Mouse (Mus musculus) liver, embryonic 15.5 days (tissue): ENCODE results near the gene Mypn. TPM values are rescaled to one million over a fixed set of nuclear protein-coding genes. Genes with fewer than 3 reads are reported as not detected.

Source experiments
- ATAC-seq: fragments of 200-750 bp; cut with Nextera tagmentation; 2 replicates; pipeline ENCODE4 v1.8.0; 2017; ENCODE audit warnings: moderate number of reproducible peaks, mild to moderate bottlenecking, moderate library complexity; ENCODE audit not compliant: insufficient read depth
- H3K27ac ChIP-seq: fragments of 300-500 bp; sonication (generic); replicated peaks from 2 replicates; pipeline ENCODE4 v1.5.1; 2015; ENCODE audit warnings: mild to moderate bottlenecking, inconsistent platforms
- H3K27me3 ChIP-seq: fragments of 300-500 bp; sonication (generic); 2 replicates; pipeline ENCODE4 v1.6.1; 2015; ENCODE audit warnings: mild to moderate bottlenecking, inconsistent platforms
- H3K36me3 ChIP-seq: fragments of 300-500 bp; sonication (generic); replicated peaks from 2 replicates; pipeline ENCODE4 v1.6.1; 2015; ENCODE audit warnings: moderate library complexity, mild to moderate bottlenecking, inconsistent platforms
- H3K4me1 ChIP-seq: fragments of 300-500 bp; sonication (generic); replicated peaks from 2 replicates; pipeline ENCODE4 v1.6.1; 2015; ENCODE audit warnings: inconsistent platforms
- H3K4me2 ChIP-seq: fragments of 300-500 bp; sonication (generic); 2 replicates; pipeline ENCODE4 v1.6.1; 2015; ENCODE audit warnings: moderate library complexity, mild to moderate bottlenecking, inconsistent platforms
- H3K4me3 ChIP-seq: fragments of 300-500 bp; sonication (generic); replicated peaks from 2 replicates; pipeline ENCODE4 v1.5.1; 2015; ENCODE audit warnings: mild to moderate bottlenecking, inconsistent platforms
- H3K9ac ChIP-seq: fragments of 300-500 bp; sonication (generic); 2 replicates; pipeline ENCODE4 v1.6.1; 2015; ENCODE audit warnings: moderate library complexity, mild to moderate bottlenecking, inconsistent platforms
- H3K9me3 ChIP-seq: fragments of 300-500 bp; sonication (generic); replicated peaks from 2 replicates; pipeline ENCODE4 v1.6.1; 2016; ENCODE audit warnings: inconsistent platforms
- WGBS: fragments of 180-500 bp; shearing (Covaris S2); methylation state at CpG from one replicate; pipeline ENCODE4 v1.1.7; 2015; ENCODE audit warnings: mixed read lengths; ENCODE audit not compliant: insufficient replicate concordance; 5-methylcytosine and 5-hydroxymethylcytosine counted together
- polyA plus RNA-seq: library from polyadenylated mRNA; unstranded; fragments of >200 nt; fragmentation: Nextera tagmentation; extraction: Ambion mirVana; gene quantifications from 2 replicates; pipeline ENCODE4 v1.2.1, GENCODE M21; 2015

The Mypn gene
- polyA plus RNA-seq, 1 experiment from 2014 or later: 0.30 TPM

DNA sequence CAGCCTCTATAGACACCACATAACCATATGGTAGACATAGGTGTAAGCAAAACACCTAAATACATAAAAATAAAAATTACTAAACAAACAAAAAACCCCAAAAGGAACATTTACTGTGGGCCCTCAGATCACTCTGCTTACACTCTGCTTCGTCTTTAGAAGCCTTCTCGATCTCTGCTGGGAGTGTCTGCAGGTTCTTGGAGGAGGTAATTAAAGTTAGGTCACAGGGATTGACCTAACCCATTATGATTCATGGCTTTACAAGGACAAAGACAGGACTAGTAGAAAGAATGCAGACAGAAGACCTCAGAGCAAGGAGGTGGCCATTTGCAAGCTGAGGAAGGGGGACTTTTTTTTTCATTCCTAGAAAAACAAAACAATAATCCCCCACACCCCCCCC lies 33.5 kb upstream of the Mypn start:
- Histone ChIP-seq H3K9me3 (no peaks in the 10 kb centered on the region), H3K4me1 (peaks cover 4% of the 10 kb centered on the region), H3K4me2 (no peak overlapping the region), H3K9ac (no peak overlapping the region), H3K27ac (no peak overlapping the region), H3K27me3 (0 out of 2 replicates have a peak, but pooled peaks cover 6% of the 10 kb centered on the region), H3K36me3 (no peaks in the 10 kb centered on the region), H3K4me3 (no peak overlapping the region)
- ATAC-seq: no peak
- WGBS: 71% methylated on average over 2 of the region's 2 CpGs

- H3K27me3 ChIP-seq: 0 out of 2 replicates have a peak, but pooled peaks cover 9% of the 10 kb centered on the region
- no peak overlapping the region for H3K9ac ChIP-seq
- H3K4me1 ChIP-seq: 0 out of 2 replicates have a peak, but pooled peaks cover 4% of the 10 kb centered on the region
- H3K4me3 ChIP-seq: no peak overlapping the region
- H3K4me2 ChIP-seq: no peak overlapping the region
- 76% methylated on average over 6 of the region's 6 CpGs for WGBS
- no peak overlapping the region for H3K27ac ChIP-seq
- ATAC-seq: no peak
- no peaks in the 10 kb centered on the region for H3K9me3 ChIP-seq
- no peaks in the 10 kb centered on the region for H3K36me3 ChIP-seq
Measured at GRCm38 (mm10) chr10:63236663-63237062, 32.9 kb upstream of the Mypn start.

GRCm38 (mm10) chr10:63235889-63236288 lies 32.1 kb upstream of the Mypn start:
- Histone ChIP-seq H3K4me3 (no peak overlapping the region), H3K4me1 (0 out of 2 replicates have a peak, but pooled peaks cover 4% of the 10 kb centered on the region), H3K4me2 (no peak overlapping the region), H3K27me3 (0 out of 2 replicates have a peak, but pooled peaks cover 9% of the 10 kb centered on the region), H3K36me3 (no peaks in the 10 kb centered on the region), H3K9ac (no peak overlapping the region), H3K27ac (no peak overlapping the region), H3K9me3 (no peaks in the 10 kb centered on the region)
- no peak for ATAC-seq
- WGBS: 67% methylated on average over 8 of the region's 8 CpGs

DNA sequence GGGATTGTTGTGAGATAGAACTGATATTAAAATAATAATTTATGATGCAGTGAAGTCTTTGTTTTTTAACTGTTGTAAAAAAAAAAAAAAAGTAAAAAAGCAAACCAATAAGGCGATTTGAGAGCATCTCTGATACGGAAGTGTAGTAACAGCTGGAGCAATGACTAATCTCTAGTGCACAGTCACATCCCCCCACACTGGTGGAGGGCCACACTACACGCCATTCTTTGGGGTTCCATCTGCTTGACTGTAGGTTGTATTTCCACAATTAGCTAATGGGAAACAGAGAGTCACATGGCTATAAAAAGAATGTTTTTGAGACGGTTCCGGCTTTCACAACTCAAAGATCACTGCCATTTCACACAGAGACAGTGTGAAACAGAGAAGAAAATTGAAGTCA lies 30.4 kb upstream of the Mypn start:
- Histone ChIP-seq H3K27ac (no peak overlapping the region), H3K4me2 (no peak overlapping the region), H3K9ac (no peak overlapping the region), H3K9me3 (no peaks in the 10 kb centered on the region), H3K27me3 (0 out of 2 replicates have a peak, but pooled peaks cover 3% of the 10 kb centered on the region), H3K4me1 (0 out of 2 replicates have a peak, but pooled peaks cover 4% of the 10 kb centered on the region), H3K4me3 (no peak overlapping the region), H3K36me3 (no peaks in the 10 kb centered on the region)
- no peak for ATAC-seq
- WGBS: 71% methylated on average over 5 of the region's 5 CpGs

- H3K4me1 ChIP-seq: 0 out of 2 replicates have a peak, but pooled peaks cover 1% of the 10 kb centered on the region
- no peak overlapping the region for H3K27ac ChIP-seq
- no peak overlapping the region for H3K4me2 ChIP-seq
- no peak overlapping the region for H3K4me3 ChIP-seq
- WGBS: 34% methylated on average over 5 of the region's 5 CpGs
- 0 out of 2 replicates have a peak, but pooled peaks cover 3% of the 10 kb centered on the region for H3K27me3 ChIP-seq
- no peaks in the 10 kb centered on the region for H3K9me3 ChIP-seq
- ATAC-seq: no peak
- H3K36me3 ChIP-seq: no peaks in the 10 kb centered on the region
- no peak overlapping the region for H3K9ac ChIP-seq
Measured at GRCm38 (mm10) chr10:63231630-63232029, 27.9 kb upstream of the Mypn start.

DNA sequence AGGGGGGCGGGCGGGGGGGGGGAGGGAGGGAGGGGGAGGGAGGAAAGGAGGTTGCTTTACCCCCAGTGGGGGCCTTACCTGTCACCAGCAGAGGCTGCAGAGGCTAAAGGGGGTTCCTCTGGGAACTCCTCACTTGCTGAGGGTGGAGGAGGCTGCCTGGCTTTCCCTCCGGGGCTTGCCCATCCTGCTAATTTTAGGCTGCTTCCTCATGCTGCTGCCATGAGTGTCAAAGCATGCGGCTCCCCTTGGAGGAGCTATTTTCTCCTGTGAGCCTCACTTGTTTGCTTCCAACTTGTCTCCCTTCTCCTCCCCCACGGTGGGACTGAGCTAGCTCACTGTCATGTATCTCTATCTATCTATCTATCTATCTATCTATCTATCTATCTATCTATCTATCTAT lies 27.1 kb upstream of the Mypn start:
- H3K27me3 ChIP-seq: 0 out of 2 replicates have a peak, but pooled peaks cover 3% of the 10 kb centered on the region
- no peak overlapping the region for H3K9ac ChIP-seq
- H3K4me2 ChIP-seq: no peak overlapping the region
- H3K27ac ChIP-seq: no peak overlapping the region
- no peaks in the 10 kb centered on the region for H3K4me1 ChIP-seq
- H3K4me3 ChIP-seq: no peak overlapping the region
- no peaks in the 10 kb centered on the region for H3K9me3 ChIP-seq
- no peak for ATAC-seq
- 26% methylated on average over 3 of the region's 5 CpGs for WGBS
- no peaks in the 10 kb centered on the region for H3K36me3 ChIP-seq

GRCm38 (mm10) chr10:63230266-63230665 lies 26.5 kb upstream of the Mypn start:
- Histone ChIP-seq H3K4me2 (no peak overlapping the region), H3K9me3 (no peaks in the 10 kb centered on the region), H3K27me3 (0 out of 2 replicates have a peak, but pooled peaks cover 3% of the 10 kb centered on the region), H3K9ac (no peak overlapping the region), H3K36me3 (no peaks in the 10 kb centered on the region), H3K4me3 (no peak overlapping the region), H3K4me1 (no peaks in the 10 kb centered on the region), H3K27ac (no peak overlapping the region)
- 71% methylated on average over 7 of the region's 7 CpGs for WGBS
- no peak for ATAC-seq

GRCm38 (mm10) chr10:63224341-63224740 lies 20.6 kb upstream of the Mypn start:
- WGBS: 68% methylated on average over 12 of the region's 12 CpGs
- ATAC-seq: no peak
- H3K4me2 ChIP-seq: no peak overlapping the region

GRCm38 (mm10) chr10:63221081-63221783 lies 17.5 kb upstream of the Mypn start:
- H3K4me3 ChIP-seq: no peak overlapping the region
- no peaks in the 10 kb centered on the region for H3K36me3 ChIP-seq
- H3K9me3 ChIP-seq: no peaks in the 10 kb centered on the region
- no peak overlapping the region for H3K9ac ChIP-seq
- no peak overlapping the region for H3K27ac ChIP-seq
- WGBS: 64% methylated on average over 7 of the region's 7 CpGs
- no peaks in the 10 kb centered on the region for H3K4me1 ChIP-seq
- H3K27me3 ChIP-seq: no peaks in the 10 kb centered on the region
- no peak overlapping the region for H3K4me2 ChIP-seq
- ATAC-seq: no peak

More at GRCm38 (mm10) chr10:63224341-63224740, 20.6 kb upstream of the Mypn start:
- no peaks in the 10 kb centered on the region for H3K36me3 ChIP-seq
- H3K27ac ChIP-seq: no peak overlapping the region
- H3K9ac ChIP-seq: no peak overlapping the region
- no peaks in the 10 kb centered on the region for H3K9me3 ChIP-seq
- no peaks in the 10 kb centered on the region for H3K27me3 ChIP-seq
- no peaks in the 10 kb centered on the region for H3K4me1 ChIP-seq
- no peak overlapping the region for H3K4me3 ChIP-seq

GRCm38 (mm10) chr10:63208871-63209270 lies 5.1 kb upstream of the Mypn start:
- Histone ChIP-seq H3K27me3 (no peaks in the 10 kb centered on the region), H3K4me2 (no peak overlapping the region), H3K9me3 (no peaks in the 10 kb centered on the region), H3K4me1 (no peaks in the 10 kb centered on the region), H3K9ac (no peak overlapping the region), H3K36me3 (no peaks in the 10 kb centered on the region), H3K27ac (no peak overlapping the region), H3K4me3 (no peak overlapping the region)
- no peak for ATAC-seq
- 63% methylated on average over 6 of the region's 6 CpGs for WGBS

DNA sequence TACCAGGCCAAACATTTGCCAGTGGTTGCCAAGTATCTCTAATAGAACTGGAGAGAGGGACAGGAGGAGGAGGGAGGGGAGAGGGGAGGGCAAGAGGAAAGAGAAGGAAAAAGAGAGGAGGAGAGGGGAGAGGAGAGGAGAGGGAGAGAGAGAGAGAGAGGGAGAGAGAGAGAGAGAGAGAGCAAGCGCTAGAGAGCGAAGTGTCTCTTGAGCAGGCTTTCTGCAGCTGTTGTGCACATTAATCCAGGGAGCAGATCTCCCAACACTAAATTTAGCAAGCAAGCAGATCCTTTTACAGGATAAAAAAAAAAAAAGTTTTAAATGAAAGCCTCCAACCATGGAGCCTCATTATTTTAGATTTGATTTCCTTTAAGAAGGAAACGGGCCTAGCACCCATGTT lies 750 bp downstream of the Mypn start:
- H3K4me2 ChIP-seq: no peak overlapping the region
- ATAC-seq: no peak
- 79% methylated on average over 3 of the region's 3 CpGs for WGBS

More for the DNA sequence above, 750 bp downstream of the Mypn start:
- Histone ChIP-seq H3K9me3 (no peaks in the 10 kb centered on the region), H3K4me1 (peaks cover 11% of the 10 kb centered on the region), H3K36me3 (no peaks in the 10 kb centered on the region), H3K4me3 (no peak overlapping the region), H3K9ac (no peak overlapping the region), H3K27ac (no peak overlapping the region), H3K27me3 (no peaks in the 10 kb centered on the region)
